Mouse (Mus musculus) ES-E14 (cell line): ENCODE results near the gene Gata2.

ENCODE experiments used
- CHD2 ChIP-seq: IDR thresholded peaks from 2 replicates; pipeline ENCODE4 v1.6.1; 2014; ENCODE audit warnings: mild to moderate bottlenecking, low read depth, low read length, inconsistent platforms
- HCFC1 ChIP-seq: IDR thresholded peaks from 2 replicates; pipeline ENCODE4 v1.6.1; 2012; ENCODE audit warnings: low read length, inconsistent platforms, borderline replicate concordance; ENCODE audit not compliant: insufficient read depth
- MAFK ChIP-seq: IDR thresholded peaks from 2 replicates; pipeline ENCODE4 v1.6.1; 2014; ENCODE audit warnings: mild to moderate bottlenecking, low read depth, low read length, inconsistent platforms; ENCODE audit not compliant: insufficient read depth
- ZNF384 ChIP-seq: IDR thresholded peaks from 2 replicates; pipeline ENCODE4 v1.6.1; 2012; ENCODE audit warnings: low read depth, low read length, inconsistent platforms

GRCm38 (mm10) chr6:88203791-88204405 lies 10.2 kb downstream of the Gata2 start:
- TF ChIP-seq HCFC1 (no peak), MAFK (no peak), ZNF384 (no peak), CHD2 (no peak)
